10 mouse cellular contexts compared by ENCODE assay signal in the genomic region with DNA sequence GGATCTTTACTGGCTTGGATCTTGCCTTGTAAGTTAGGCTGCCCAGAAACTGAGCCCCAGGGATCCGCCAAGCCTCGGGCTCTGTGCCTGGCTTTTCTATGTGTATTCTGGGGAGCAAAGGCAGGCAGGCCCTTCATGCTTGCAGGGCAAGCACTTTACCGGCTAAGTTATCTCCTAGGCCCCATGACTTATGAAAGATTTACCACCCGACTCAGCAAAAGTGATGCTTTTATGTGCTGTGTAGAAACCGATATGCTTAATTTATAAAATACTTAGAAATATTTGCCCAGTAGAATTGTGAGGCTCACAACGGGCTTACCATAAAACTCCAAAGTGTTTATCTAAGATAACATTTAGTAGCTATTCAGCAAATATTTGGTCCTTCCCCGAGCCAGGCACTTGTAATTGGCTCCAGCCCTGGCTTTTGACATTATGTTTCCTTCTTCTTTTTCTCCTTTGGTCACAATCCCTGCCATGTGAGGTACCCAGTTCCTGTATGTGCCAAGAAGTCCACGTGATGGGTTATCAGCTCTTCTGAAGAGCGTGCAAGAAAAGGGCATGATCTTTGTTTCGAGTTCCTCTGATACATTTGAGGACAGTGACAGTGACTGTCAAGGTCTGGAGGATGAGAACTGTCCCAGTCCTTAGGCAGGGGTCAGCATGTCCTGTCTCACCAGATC. TPM values are rescaled to one million over a fixed set of nuclear protein-coding genes. Genes with fewer than 3 reads are reported as not detected.
DNase-seq lines count a peak whose midpoint lies in the region; ATAC-seq and TF ChIP-seq lines count a peak whose summit lies in the region.
"Had no signal": no experiment of that assay in that cellular context is flagged by ENCODE, and none has a peak within 500 bp of the region (broad histone marks: within the 10 kb centered on the region; RNA-seq: fewer than 3 reads in every experiment).

No protein-coding gene starts in this region.

- no peaks in the 10 kb centered on the region for H3K9me3 ChIP-seq in neural tube, embryonic 15.5 days (replicated peaks)
- H3K9me3 ChIP-seq in lung, postnatal 0 days (ENCODE audit: low read length), result no peaks in the 10 kb centered on the region
- no peaks in the 10 kb centered on the region for H3K9me3 ChIP-seq in midbrain, postnatal 0 days (ENCODE audit: low read length)

- H3K9ac ChIP-seq in neural tube, embryonic 15.5 days (replicated peaks), result no peak overlapping the region
- no peak overlapping the region for H3K9ac ChIP-seq in lung, postnatal 0 days (replicated peaks; ENCODE audit: low read depth)
- no peak overlapping the region for H3K9ac ChIP-seq in midbrain, postnatal 0 days (replicated peaks; ENCODE audit: low read length, poor library complexity, severe bottlenecking)

- WGBS in neural tube, embryonic 15.5 days, result 82% methylated on average over 10 of the region's 10 CpGs
- WGBS in lung, postnatal 0 days, result 34% methylated on average over 10 of the region's 10 CpGs
- 77% methylated on average over 10 of the region's 10 CpGs for WGBS in midbrain, postnatal 0 days

- peak; percentile 94 for TF ChIP-seq EP300 in lung, postnatal 0 days (IDR thresholded peaks at IDR 0.05)

- DNase-seq in adrenal gland, adult (ENCODE audit: inconsistent age in 2 of 2, low spot score in 1 of 2), result peak; percentile 75 to 83
- no peak for DNase-seq in adrenal gland, postnatal 4 days (ENCODE audit: low spot score in 2 of 2)
- DNase-seq in neural tube, embryonic 10.5 days (ENCODE audit: extremely low spot score, low spot score), result peak; percentile 18
- DNase-seq in lung, postnatal 0 days (ENCODE audit: low spot score), result peak; percentile 92
- peak; percentile 75 for DNase-seq in testis, postnatal 14 days (ENCODE audit: low spot score)
- DNase-seq in midbrain, postnatal 0 days (ENCODE audit: low spot score), result no peak
- no peak for DNase-seq in spleen, postnatal 4 days (ENCODE audit: low spot score in 2 of 2)
- DNase-seq: cerebellum, postnatal 10 days had no signal

- H3K36me3 ChIP-seq in neural tube, embryonic 15.5 days, result no peaks in the 10 kb centered on the region
- no peaks in the 10 kb centered on the region for H3K36me3 ChIP-seq in lung, postnatal 0 days (ENCODE audit: insufficient read depth, low read length)
- no peaks in the 10 kb centered on the region for H3K36me3 ChIP-seq in midbrain, postnatal 0 days (ENCODE audit: insufficient read depth, low read length)

- H3K27ac ChIP-seq in neural tube, embryonic 15.5 days (replicated peaks), result no peak overlapping the region
- H3K27ac ChIP-seq in lung, postnatal 0 days (ENCODE audit: low read length), result peak overlapping the region; percentile 64; the same call in 1 of the 2 replicates
- no peak overlapping the region for H3K27ac ChIP-seq in midbrain, postnatal 0 days (ENCODE audit: low read depth, low read length)

- no peak for ATAC-seq in neural tube, embryonic 15.5 days (ENCODE audit: low FRiP score)
- ATAC-seq in lung, postnatal 0 days, result peak; percentile 87
- ATAC-seq in midbrain, postnatal 0 days (ENCODE audit: low FRiP score), result no peak
- ATAC-seq: midbrain, embryonic 16.5 days had no signal

- no peak overlapping the region for H3K4me2 ChIP-seq in neural tube, embryonic 15.5 days
- H3K4me2 ChIP-seq in lung, postnatal 0 days (replicated peaks; ENCODE audit: low read depth, low read length), result 0 out of 2 replicates have a peak overlapping the region, but pooled peaks have one; percentile 1
- H3K4me2 ChIP-seq in midbrain, postnatal 0 days (ENCODE audit: low read depth, low read length, poor library complexity, severe bottlenecking), result no peak overlapping the region

- no peak overlapping the region for H3K4me3 ChIP-seq in neural tube, embryonic 15.5 days (replicated peaks)
- no peak overlapping the region for H3K4me3 ChIP-seq in lung, postnatal 0 days (ENCODE audit: low read depth, low read length)
- no peak overlapping the region for H3K4me3 ChIP-seq in midbrain, postnatal 0 days (ENCODE audit: low read depth, low read length)

- H3K4me1 ChIP-seq in neural tube, embryonic 15.5 days, result no peaks in the 10 kb centered on the region
- H3K4me1 ChIP-seq in lung, postnatal 0 days (ENCODE audit: insufficient read depth, low read depth, low read length), result peaks cover 10% of the 10 kb centered on the region; the same call in 1 of the 2 replicates
- no peaks in the 10 kb centered on the region for H3K4me1 ChIP-seq in midbrain, postnatal 0 days (ENCODE audit: insufficient read depth, low read length)

- H3K27me3 ChIP-seq in neural tube, embryonic 15.5 days (replicated peaks), result no peaks in the 10 kb centered on the region
- H3K27me3 ChIP-seq in lung, postnatal 0 days (replicated peaks; ENCODE audit: insufficient read depth, low read length), result no peaks in the 10 kb centered on the region
- no peaks in the 10 kb centered on the region for H3K27me3 ChIP-seq in midbrain, postnatal 0 days (ENCODE audit: insufficient read depth, low read length)

- no peak for TF ChIP-seq CTCF in lung, postnatal 0 days (IDR thresholded peaks at IDR 0.05)
- no peak for TF ChIP-seq CTCF in midbrain, postnatal 0 days (IDR thresholded peaks at IDR 0.05)

RNA-seq across cellular contexts. Expression of a gene that starts 3.8 kb away (rescaled TPM):
- total RNA-seq in adrenal gland, postnatal 4 days (2021), result 100 to 1,000 TPM; 102 to 108 TPM
- polyA plus RNA-seq in neural tube, embryonic 15.5 days (2015; fragmentation: Nextera tagmentation; extraction: Ambion mirVana), result 91.9 and 106 TPM in 2 replicates
- polyA plus RNA-seq in lung, postnatal 0 days (2015; fragmentation: Nextera tagmentation; extraction: Ambion mirVana), result 278 and 286 TPM in 2 replicates
- 11.0 and 19.4 TPM in 2 replicates for total RNA-seq in midbrain, postnatal 0 days (2014; rRNA removed)
- polyA plus RNA-seq in midbrain, postnatal 0 days (2015; fragmentation: Nextera tagmentation; extraction: Ambion mirVana), result 116 and 124 TPM in 2 replicates

RNA-seq across cellular contexts. Expression of a gene that starts 24.6 kb away (rescaled TPM):
- total RNA-seq in adrenal gland, postnatal 4 days (2021), result 10 to 100 TPM; 68.5 to 70.9 TPM
- 40.3 and 42.6 TPM in 2 replicates for polyA plus RNA-seq in neural tube, embryonic 15.5 days (2015; fragmentation: Nextera tagmentation; extraction: Ambion mirVana)
- polyA plus RNA-seq in lung, postnatal 0 days (2015; fragmentation: Nextera tagmentation; extraction: Ambion mirVana), result 34.1 and 35.0 TPM in 2 replicates
- total RNA-seq in midbrain, postnatal 0 days (2014; rRNA removed), result 65.4 and 68.4 TPM in 2 replicates
- 36.0 and 37.3 TPM in 2 replicates for polyA plus RNA-seq in midbrain, postnatal 0 days (2015; fragmentation: Nextera tagmentation; extraction: Ambion mirVana)

RNA-seq across cellular contexts. Expression of a gene that starts 58.0 kb away (rescaled TPM):
- 1 to 10 TPM in 1 of 2 experiments, under 1 TPM in 1; 0.96 to 3.1 TPM for total RNA-seq in adrenal gland, postnatal 4 days (2021)
- polyA plus RNA-seq in neural tube, embryonic 15.5 days (2015; fragmentation: Nextera tagmentation; extraction: Ambion mirVana), result 0.15 and 0.38 TPM in 2 replicates
- 0.20 TPM in 1 of 2 replicates, not detected in the other for polyA plus RNA-seq in lung, postnatal 0 days (2015; fragmentation: Nextera tagmentation; extraction: Ambion mirVana)
- 0.09 TPM in 1 of 2 replicates, not detected in the other for total RNA-seq in midbrain, postnatal 0 days (2014; rRNA removed)
- 0.06 and 0.09 TPM in 2 replicates for polyA plus RNA-seq in midbrain, postnatal 0 days (2015; fragmentation: Nextera tagmentation; extraction: Ambion mirVana)
- polyA plus RNA-seq: midbrain, embryonic 16.5 days had no signal

Comparison
In these comparisons a context has a peak if more than half of its experiments do, and no peak if none do; other contexts are left out.
1. DNase-seq: peak in adrenal gland, adult (2 of 2), neural tube, embryonic 10.5 days (single experiment), lung, postnatal 0 days (single experiment) and testis, postnatal 14 days (single experiment); none in adrenal gland, postnatal 4 days (0 of 2), midbrain, postnatal 0 days (single experiment) and spleen, postnatal 4 days (0 of 2).